Mouse (Mus musculus) embryonic facial prominence, embryonic 13.5 days (tissue): ENCODE measurements around the gene Dnaic2. TPM values are rescaled to one million over a fixed set of nuclear protein-coding genes. Genes with fewer than 3 reads are reported as not detected.
A peak's percentile ranks its signal among the peaks of the same experiment; 100 is the strongest.

ENCODE experiments used
- ATAC-seq: fragments of 200-750 bp; cut with Nextera tagmentation; 2 replicates; pipeline ENCODE4 v1.8.0; 2017; ENCODE audit warnings: low read depth; ENCODE audit not compliant: insufficient number of reproducible peaks, insufficient read depth, low FRiP score, low TSS enrichment
- H3K27ac ChIP-seq: fragments of 300-500 bp; sonication (generic); 2 replicates; pipeline ENCODE4 v1.5.1; 2015; ENCODE audit warnings: moderate library complexity, mild to moderate bottlenecking, inconsistent platforms
- H3K27me3 ChIP-seq: fragments of 300-500 bp; sonication (generic); 2 replicates; pipeline ENCODE4 v1.6.1; 2015; ENCODE audit warnings: mild to moderate bottlenecking, inconsistent platforms
- H3K36me3 ChIP-seq: fragments of 300-500 bp; sonication (generic); 2 replicates; pipeline ENCODE4 v1.6.1; 2015; ENCODE audit warnings: mild to moderate bottlenecking, inconsistent platforms
- H3K4me1 ChIP-seq: fragments of 300-500 bp; sonication (generic); 2 replicates; pipeline ENCODE4 v1.6.1; 2015; ENCODE audit warnings: inconsistent platforms
- H3K4me2 ChIP-seq: fragments of 300-500 bp; sonication (generic); 2 replicates; pipeline ENCODE4 v1.6.1; 2015; ENCODE audit warnings: moderate library complexity, mild to moderate bottlenecking, inconsistent platforms
- H3K4me3 ChIP-seq: fragments of 300-500 bp; sonication (generic); 2 replicates; pipeline ENCODE4 v1.5.1; 2015; ENCODE audit warnings: mild to moderate bottlenecking, inconsistent platforms
- H3K9ac ChIP-seq: fragments of 300-500 bp; sonication (generic); 2 replicates; pipeline ENCODE4 v1.6.1; 2015; ENCODE audit warnings: mild to moderate bottlenecking, inconsistent platforms
- H3K9me3 ChIP-seq: fragments of 300-500 bp; sonication (generic); 2 replicates; pipeline ENCODE4 v1.6.1; 2016; ENCODE audit warnings: inconsistent platforms
- WGBS: fragments of 180-500 bp; shearing (Covaris S2); methylation state at CpG from one replicate; pipeline ENCODE4 v1.1.7; 2015; ENCODE audit warnings: mixed read lengths; 5-methylcytosine and 5-hydroxymethylcytosine counted together
- polyA plus RNA-seq: library from polyadenylated mRNA; unstranded; fragments of >200 nt; fragmentation: Nextera tagmentation; extraction: Ambion mirVana; gene quantifications from 2 replicates; pipeline ENCODE4 v1.2.1, GENCODE M21; 2015

Dnaic2 gene
- polyA plus RNA-seq, 1 experiment from 2014 or later, result 1.1 TPM

- H3K4me1 ChIP-seq, result peaks cover 14% of the 10 kb centered on the region
- H3K4me3 ChIP-seq, result no peak overlapping the region
- no peaks in the 10 kb centered on the region for H3K36me3 ChIP-seq
- H3K27ac ChIP-seq, result peak overlapping the region; percentile 24; the same call in 1 of the 2 replicates
- no peaks in the 10 kb centered on the region for H3K9me3 ChIP-seq
- peaks cover 29% of the 10 kb centered on the region for H3K27me3 ChIP-seq
- WGBS, result 15% methylated on average over 6 of the region's 6 CpGs
- no peak for ATAC-seq
- 0 out of 2 replicates have a peak overlapping the region, but pooled peaks have one; percentile 44 for H3K9ac ChIP-seq
- H3K4me2 ChIP-seq, result no peak overlapping the region
These were observed 42.7 kb downstream of the Dnaic2 start for GRCm38 (mm10) chr11:114769911-114770310.

- H3K36me3 ChIP-seq, result no peaks in the 10 kb centered on the region
- H3K9me3 ChIP-seq, result no peaks in the 10 kb centered on the region
- WGBS, result 58% methylated on average over 2 of the region's 2 CpGs
- H3K4me3 ChIP-seq, result no peak overlapping the region
- H3K27ac ChIP-seq, result no peak overlapping the region
- H3K4me1 ChIP-seq, result peaks cover 10% of the 10 kb centered on the region
- no peak overlapping the region for H3K9ac ChIP-seq
- peaks cover 10% of the 10 kb centered on the region for H3K27me3 ChIP-seq
- no peak overlapping the region for H3K4me2 ChIP-seq
- ATAC-seq, result no peak
These were observed 44.7 kb downstream of the Dnaic2 start for GRCm38 (mm10) chr11:114771896-114772295.

- no peak overlapping the region for H3K9ac ChIP-seq
- H3K4me1 ChIP-seq, result no peaks in the 10 kb centered on the region
- H3K9me3 ChIP-seq, result no peaks in the 10 kb centered on the region
- H3K4me2 ChIP-seq, result no peak overlapping the region
- WGBS, result 50% methylated on average over 9 of the region's 9 CpGs
- no peak overlapping the region for H3K4me3 ChIP-seq
- H3K36me3 ChIP-seq, result no peaks in the 10 kb centered on the region
- H3K27ac ChIP-seq, result no peak overlapping the region
- ATAC-seq, result no peak
- peaks cover 35% of the 10 kb centered on the region for H3K27me3 ChIP-seq
These were observed 52.9 kb downstream of the Dnaic2 start for GRCm38 (mm10) chr11:114780076-114780475.

GRCm38 (mm10) chr11:114785892-114786291 is 58.7 kb downstream of the Dnaic2 start:
- H3K4me1 ChIP-seq, result peaks cover 11% of the 10 kb centered on the region
- H3K9me3 ChIP-seq, result no peaks in the 10 kb centered on the region
- WGBS, result 52% methylated on average over 10 of the region's 10 CpGs
- no peak overlapping the region for H3K9ac ChIP-seq
- H3K4me2 ChIP-seq, result peak overlapping the region; percentile 62
- H3K27ac ChIP-seq, result no peak overlapping the region
- peak overlapping the region; percentile 39 for H3K4me3 ChIP-seq
- no peak for ATAC-seq
- peaks cover 79% of the 10 kb centered on the region for H3K27me3 ChIP-seq
- H3K36me3 ChIP-seq, result no peaks in the 10 kb centered on the region

GRCm38 (mm10) chr11:114786326-114786725 is 59.1 kb downstream of the Dnaic2 start:
- 2% methylated on average over 43 of the region's 43 CpGs for WGBS
- peak overlapping the region; percentile 54; the same call in 1 of the 2 replicates for H3K9ac ChIP-seq
- peaks cover 81% of the 10 kb centered on the region for H3K27me3 ChIP-seq
- no peak overlapping the region for H3K27ac ChIP-seq
- ATAC-seq, result no peak
- H3K4me1 ChIP-seq, result peaks cover 12% of the 10 kb centered on the region
- no peaks in the 10 kb centered on the region for H3K9me3 ChIP-seq
- H3K36me3 ChIP-seq, result no peaks in the 10 kb centered on the region
- H3K4me2 ChIP-seq, result peak overlapping the region; percentile 62
- H3K4me3 ChIP-seq, result peak overlapping the region; percentile 39

- Histone ChIP-seq H3K27me3 (peaks cover 92% of the 10 kb centered on the region), H3K36me3 (no peaks in the 10 kb centered on the region), H3K9ac (no peak overlapping the region), H3K4me1 (peaks cover 25% of the 10 kb centered on the region), H3K27ac (no peak overlapping the region), H3K4me3 (no peak overlapping the region), H3K9me3 (no peaks in the 10 kb centered on the region), H3K4me2 (no peak overlapping the region)
- 86% methylated on average over 3 of the region's 3 CpGs for WGBS
- ATAC-seq, result no peak
These were observed 60.4 kb downstream of the Dnaic2 start for GRCm38 (mm10) chr11:114787611-114788010.

GRCm38 (mm10) chr11:114789061-114789714 is 62.0 kb downstream of the Dnaic2 start:
- Histone ChIP-seq H3K27me3 (peaks cover 100% of the 10 kb centered on the region), H3K9ac (peak overlapping the region; percentile 52; the same call in 1 of the 2 replicates), H3K4me1 (peaks cover 25% of the 10 kb centered on the region), H3K36me3 (no peaks in the 10 kb centered on the region), H3K9me3 (no peaks in the 10 kb centered on the region), H3K27ac (no peak overlapping the region), H3K4me3 (peak overlapping the region; percentile 18; the same call in 1 of the 2 replicates), H3K4me2 (peak overlapping the region; percentile 50)
- 8% methylated on average over 30 of the region's 30 CpGs for WGBS
- ATAC-seq, result no peak

- peaks cover 25% of the 10 kb centered on the region for H3K4me1 ChIP-seq
These were observed 62.5 kb downstream of the Dnaic2 start for GRCm38 (mm10) chr11:114789716-114790115.

GRCm38 (mm10) chr11:114790171-114790570 is 63.0 kb downstream of the Dnaic2 start:
- H3K9ac ChIP-seq, result no peak overlapping the region
- H3K27me3 ChIP-seq, result peaks cover 99% of the 10 kb centered on the region
- H3K4me3 ChIP-seq, result no peak overlapping the region
- H3K36me3 ChIP-seq, result no peaks in the 10 kb centered on the region
- peaks cover 29% of the 10 kb centered on the region for H3K4me1 ChIP-seq
- H3K4me2 ChIP-seq, result no peak overlapping the region
- 67% methylated on average over 12 of the region's 12 CpGs for WGBS
- H3K27ac ChIP-seq, result no peak overlapping the region
- H3K9me3 ChIP-seq, result no peaks in the 10 kb centered on the region
- no peak for ATAC-seq

More at GRCm38 (mm10) chr11:114789716-114790115, 62.5 kb downstream of the Dnaic2 start:
- ATAC-seq, result no peak
- H3K9me3 ChIP-seq, result no peaks in the 10 kb centered on the region
- H3K27me3 ChIP-seq, result peaks cover 100% of the 10 kb centered on the region
- no peak overlapping the region for H3K4me3 ChIP-seq
- H3K27ac ChIP-seq, result no peak overlapping the region
- H3K36me3 ChIP-seq, result no peaks in the 10 kb centered on the region
- no peak overlapping the region for H3K9ac ChIP-seq
- no peak overlapping the region for H3K4me2 ChIP-seq
- WGBS, result 52% methylated on average over 9 of the region's 9 CpGs

- 20% methylated on average over 4 of the region's 4 CpGs for WGBS
- H3K4me3 ChIP-seq, result no peak overlapping the region
These were observed 63.6 kb downstream of the Dnaic2 start for GRCm38 (mm10) chr11:114790841-114791240.

GRCm38 (mm10) chr11:114791351-114791889 is 64.2 kb downstream of the Dnaic2 start:
- peak overlapping the region; percentile 96 for H3K4me2 ChIP-seq
- ATAC-seq, result no peak
- no peaks in the 10 kb centered on the region for H3K9me3 ChIP-seq
- H3K9ac ChIP-seq, result peak overlapping the region; percentile 64
- H3K4me1 ChIP-seq, result peaks cover 33% of the 10 kb centered on the region
- H3K27me3 ChIP-seq, result peaks cover 91% of the 10 kb centered on the region
- no peaks in the 10 kb centered on the region for H3K36me3 ChIP-seq
- H3K27ac ChIP-seq, result no peak overlapping the region
- H3K4me3 ChIP-seq, result peak overlapping the region; percentile 52
- 3% methylated on average over 50 of the region's 50 CpGs for WGBS

More at GRCm38 (mm10) chr11:114790841-114791240, 63.6 kb downstream of the Dnaic2 start:
- Histone ChIP-seq H3K9me3 (no peaks in the 10 kb centered on the region), H3K36me3 (no peaks in the 10 kb centered on the region), H3K27me3 (peaks cover 93% of the 10 kb centered on the region), H3K9ac (no peak overlapping the region), H3K4me1 (peaks cover 34% of the 10 kb centered on the region), H3K4me2 (no peak overlapping the region), H3K27ac (no peak overlapping the region)
- no peak for ATAC-seq

GRCm38 (mm10) chr11:114791891-114792411 is 64.7 kb downstream of the Dnaic2 start:
- peak overlapping the region; percentile 52 for H3K4me3 ChIP-seq
- H3K4me2 ChIP-seq, result peak overlapping the region; percentile 96
- H3K9ac ChIP-seq, result peak overlapping the region; percentile 64
- no peak for ATAC-seq
- peaks cover 33% of the 10 kb centered on the region for H3K4me1 ChIP-seq
- WGBS, result under 1% methylated on average over 59 of the region's 59 CpGs
- no peaks in the 10 kb centered on the region for H3K9me3 ChIP-seq
- H3K36me3 ChIP-seq, result no peaks in the 10 kb centered on the region
- peaks cover 86% of the 10 kb centered on the region for H3K27me3 ChIP-seq
- H3K27ac ChIP-seq, result no peak overlapping the region
